Mouse (Mus musculus) C2C12 (cell line): Measurements from ENCODE around the gene Caskin2.

Experiments
- CTCF ChIP-seq: IDR thresholded peaks from one replicate; pipeline ENCODE4 v1.5.1; 2011; ENCODE audit not compliant: control insufficient read depth, insufficient read depth, insufficient read length
- MAX ChIP-seq: IDR thresholded peaks from one replicate; pipeline ENCODE4 v1.6.1; 2011; ENCODE audit warnings: mild to moderate bottlenecking, control low read depth
- MYOD1 ChIP-seq: IDR thresholded peaks from one replicate; pipeline ENCODE4 v1.6.1; 2011; ENCODE audit warnings: low read depth; ENCODE audit not compliant: control insufficient read depth, insufficient read length
- USF1 ChIP-seq: IDR thresholded peaks from one replicate; pipeline ENCODE4 v1.6.1; 2011; ENCODE audit warnings: low read depth, mild to moderate bottlenecking, control low read depth, moderate library complexity

- TF ChIP-seq MAX (no peak), MYOD1 (no peak), CTCF (no peak), USF1 (no peak)
These were observed 44.9 kb upstream of the Caskin2 start, which contains the start of gene Myo15b for GRCm38 (mm10) chr11:115858354-115858753.
